Mouse (Mus musculus) hindbrain, embryonic 15.5 days (tissue): ENCODE results near the gene Neurod6. TPM values are rescaled to one million over a fixed set of nuclear protein-coding genes. Genes with fewer than 3 reads are reported as not detected.

Experiments used
- ATAC-seq: fragments of 200-750 bp; cut with Nextera tagmentation; 2 replicates; pipeline ENCODE4 v1.8.0; 2017; ENCODE audit warnings: low read depth, moderate number of reproducible peaks, moderate TSS enrichment; ENCODE audit not compliant: low FRiP score
- H3K27ac ChIP-seq: fragments of 300-500 bp; sonication (generic); replicated peaks from 2 replicates; pipeline ENCODE4 v1.5.1; 2015; ENCODE audit warnings: mild to moderate bottlenecking, inconsistent platforms
- H3K27me3 ChIP-seq: fragments of 300-500 bp; sonication (generic); 2 replicates; pipeline ENCODE4 v1.6.1; 2015; ENCODE audit warnings: control low read depth, inconsistent platforms
- H3K36me3 ChIP-seq: fragments of 300-500 bp; sonication (generic); 2 replicates; pipeline ENCODE4 v1.6.1; 2015; ENCODE audit warnings: control low read depth, inconsistent platforms
- H3K4me1 ChIP-seq: fragments of 300-500 bp; sonication (generic); replicated peaks from 2 replicates; pipeline ENCODE4 v1.6.1; 2015; ENCODE audit warnings: control low read depth, inconsistent platforms
- H3K4me2 ChIP-seq: fragments of 300-500 bp; sonication (generic); 2 replicates; pipeline ENCODE4 v1.6.1; 2015; ENCODE audit warnings: moderate library complexity, mild to moderate bottlenecking, inconsistent platforms
- H3K4me3 ChIP-seq: fragments of 300-500 bp; sonication (generic); 2 replicates; pipeline ENCODE4 v1.5.1; 2015; ENCODE audit warnings: mild to moderate bottlenecking, inconsistent platforms
- H3K9ac ChIP-seq: fragments of 300-500 bp; sonication (generic); 2 replicates; pipeline ENCODE4 v1.6.1; 2015; ENCODE audit warnings: inconsistent platforms
- H3K9me3 ChIP-seq: fragments of 300-500 bp; sonication (generic); 2 replicates; pipeline ENCODE4 v1.6.1; 2016; ENCODE audit warnings: control low read depth, inconsistent platforms
- WGBS: fragments of 180-500 bp; shearing (Covaris S2); methylation state at CpG from one replicate; pipeline ENCODE4 v1.1.7; 2015; 5-methylcytosine and 5-hydroxymethylcytosine counted together
- polyA plus RNA-seq: library from polyadenylated mRNA; unstranded; fragments of >200 nt; fragmentation: Nextera tagmentation; extraction: Ambion mirVana; gene quantifications from 2 replicates; pipeline ENCODE4 v1.2.1, GENCODE M21; 2015

Neurod6 gene
- polyA plus RNA-seq, 1 experiment from 2014 or later, result 43.9 TPM

- ATAC-seq, result no peak
- 86% methylated on average over 1 of the region's 1 CpGs for WGBS
- no peaks in the 10 kb centered on the region for H3K9me3 ChIP-seq
These were observed 46.4 kb downstream of the Neurod6 start for GRCm38 (mm10) chr6:55634662-55635061.

More at GRCm38 (mm10) chr6:55634662-55635061, 46.4 kb downstream of the Neurod6 start:
- Histone ChIP-seq H3K4me2 (no peak overlapping the region), H3K4me3 (no peak overlapping the region), H3K36me3 (no peaks in the 10 kb centered on the region), H3K27ac (no peak overlapping the region), H3K9ac (no peak overlapping the region), H3K27me3 (no peaks in the 10 kb centered on the region), H3K4me1 (no peaks in the 10 kb centered on the region)

Other genes with a start within 250 kb of the Neurod6 start
- gene Adcyap1r1, start 229.3 kb downstream of the Neurod6 start, polyA plus RNA-seq, result 60.0 and 64.1 TPM in 2 replicates
- gene Itprid1, start 155.6 kb upstream of the Neurod6 start, polyA plus RNA-seq, result 0.22 TPM in 1 of 2 replicates, not detected in the other